Mouse (Mus musculus): ENCODE results near the gene Pacsin3.
"Not testable (repeated sequence)": the region's sequence is repeated elsewhere in the genome, so short reads cannot be mapped to it uniquely, and the experiment has no call there.

Pacsin3 gene

GRCm38 (mm10) chr2:91255661-91256150, at the start of gene Pacsin3:
TSS of gene Pacsin3 (plus strand) at chr2:91255954.
- no peak for DNase-seq (ENCODE audit: low spot score in 2 of 2)

DNA sequence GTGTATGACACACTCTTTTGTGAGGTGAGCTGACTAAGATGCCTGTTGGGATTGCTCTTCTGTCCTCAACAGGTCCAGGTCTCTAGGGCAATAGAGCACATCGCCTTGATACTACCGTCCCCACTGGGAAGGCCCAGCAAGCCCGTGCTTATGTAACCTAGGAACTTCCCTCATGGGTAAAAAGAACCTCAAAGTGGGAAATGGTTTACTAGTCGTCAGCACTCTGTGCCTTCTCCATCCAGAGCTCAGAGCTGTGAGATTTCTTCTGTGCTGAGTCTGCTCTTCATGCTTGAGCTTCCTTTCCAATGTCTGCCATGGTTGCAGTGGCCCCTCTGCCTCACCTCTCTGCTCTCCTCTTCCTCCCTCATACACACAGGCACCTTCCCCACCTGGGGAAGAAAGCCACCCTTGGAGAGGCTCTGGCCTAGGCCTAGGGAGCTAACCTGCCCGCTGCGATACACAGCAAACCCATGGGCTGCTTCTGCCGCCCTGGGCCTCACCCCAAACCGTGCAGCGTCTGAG, 49.4 kb upstream of the Pacsin3 start:
- no peak for DNase-seq (ENCODE audit: low spot score in 2 of 2)

- DNase-seq (ENCODE audit: low spot score in 2 of 2), result no peak
These were observed 42.4 kb upstream of the Pacsin3 start for GRCm38 (mm10) chr2:91213311-91213710.

DNA sequence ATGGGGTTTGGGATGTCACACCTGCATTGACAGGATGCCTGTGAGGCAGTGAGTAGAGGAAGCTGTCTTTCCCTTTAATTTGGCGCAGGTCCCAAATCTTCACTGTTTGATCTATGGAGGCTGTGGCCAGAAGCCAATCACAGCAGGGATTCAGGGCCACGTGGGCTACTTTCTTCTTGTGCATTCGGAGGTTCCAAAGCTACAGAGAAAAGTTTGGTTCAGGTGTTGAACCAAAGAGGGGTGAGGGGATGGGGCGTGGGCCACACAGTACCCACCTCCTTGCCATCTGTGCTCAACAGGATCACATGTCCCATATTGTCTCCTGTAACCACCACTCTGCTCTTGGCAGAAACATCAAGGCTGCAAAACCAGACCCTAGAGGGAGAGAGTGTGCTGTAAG, 38.7 kb upstream of the Pacsin3 start:
- no peak for DNase-seq (ENCODE audit: low spot score in 2 of 2)

- no peak for DNase-seq (ENCODE audit: low spot score in 2 of 2)
These were observed 35.3 kb upstream of the Pacsin3 start for GRCm38 (mm10) chr2:91220501-91220900.

- no peak for DNase-seq (ENCODE audit: low spot score in 2 of 2)
These were observed 32.1 kb upstream of the Pacsin3 start for GRCm38 (mm10) chr2:91223614-91224013.

DNA sequence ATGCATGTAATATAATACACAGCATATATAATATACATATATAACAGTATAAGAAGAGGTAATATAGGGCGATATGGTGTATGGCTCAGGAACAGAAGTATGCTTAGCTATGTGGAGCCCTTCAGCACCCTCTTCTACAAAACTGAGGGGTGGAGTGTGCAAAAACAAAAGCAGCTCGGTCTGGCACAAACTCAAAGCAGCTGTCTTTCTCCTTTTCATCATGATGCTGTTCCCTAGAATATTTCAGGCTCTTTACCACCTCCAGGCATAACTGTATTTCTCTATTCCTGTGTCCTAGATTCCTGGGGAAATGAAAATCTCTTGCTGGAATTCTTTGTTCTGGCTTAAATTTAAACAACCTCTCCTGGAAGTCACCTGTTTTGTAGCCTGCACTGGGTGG, 26.0 kb upstream of the Pacsin3 start:
- DNase-seq (ENCODE audit: low spot score in 2 of 2), result no peak

DNA sequence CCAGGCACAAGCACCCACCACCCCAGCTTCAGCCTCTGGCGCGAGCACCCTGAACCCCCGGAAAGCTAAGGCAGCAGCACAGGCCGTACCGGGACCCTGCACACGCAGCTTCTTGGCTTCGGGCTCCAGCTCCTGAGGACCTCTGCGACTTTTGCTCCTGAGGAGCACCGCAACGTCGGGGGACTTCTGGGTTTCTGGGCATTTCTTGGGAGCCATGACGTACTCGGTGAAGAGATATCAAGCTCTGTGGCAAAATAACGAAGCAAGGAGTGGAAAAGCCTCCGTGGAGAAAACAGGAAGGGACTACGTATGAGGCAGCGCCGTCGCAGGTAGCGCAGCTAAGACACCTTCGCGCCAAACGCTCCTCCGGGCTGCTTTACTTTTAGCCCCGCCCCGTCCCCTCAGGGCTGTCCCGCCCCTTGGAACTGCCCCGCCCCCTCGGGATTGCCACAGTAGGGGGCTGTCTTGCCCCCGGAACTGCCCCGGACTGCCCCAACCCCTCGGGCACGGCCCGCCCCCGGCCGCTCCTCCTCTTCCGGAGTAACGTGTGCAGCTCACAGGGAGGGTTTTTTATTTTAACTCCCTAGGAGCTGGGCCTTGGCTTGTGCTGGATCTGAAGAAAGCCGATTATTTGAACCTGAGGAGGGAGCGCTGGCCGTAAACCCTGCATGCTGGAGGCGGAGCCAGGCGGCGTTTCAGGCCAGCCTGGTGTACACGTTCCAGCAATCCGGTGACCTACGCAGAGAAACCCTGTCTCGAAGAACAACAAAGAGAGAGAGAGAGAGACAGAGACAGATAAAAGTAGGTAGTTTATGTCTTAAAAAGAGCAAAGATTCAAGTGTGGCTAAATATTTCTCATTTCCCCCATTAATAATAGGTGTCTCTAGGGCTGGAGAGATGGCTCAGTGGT, 18.9 kb upstream of the Pacsin3 start, which contains the start of gene Ddb2:
Ddb2 (minus strand) TSS at position 382 of the 910 bp plus-strand sequence.
- peak; percentile 79 to 96 for DNase-seq (ENCODE audit: low spot score in 2 of 2)

DNA sequence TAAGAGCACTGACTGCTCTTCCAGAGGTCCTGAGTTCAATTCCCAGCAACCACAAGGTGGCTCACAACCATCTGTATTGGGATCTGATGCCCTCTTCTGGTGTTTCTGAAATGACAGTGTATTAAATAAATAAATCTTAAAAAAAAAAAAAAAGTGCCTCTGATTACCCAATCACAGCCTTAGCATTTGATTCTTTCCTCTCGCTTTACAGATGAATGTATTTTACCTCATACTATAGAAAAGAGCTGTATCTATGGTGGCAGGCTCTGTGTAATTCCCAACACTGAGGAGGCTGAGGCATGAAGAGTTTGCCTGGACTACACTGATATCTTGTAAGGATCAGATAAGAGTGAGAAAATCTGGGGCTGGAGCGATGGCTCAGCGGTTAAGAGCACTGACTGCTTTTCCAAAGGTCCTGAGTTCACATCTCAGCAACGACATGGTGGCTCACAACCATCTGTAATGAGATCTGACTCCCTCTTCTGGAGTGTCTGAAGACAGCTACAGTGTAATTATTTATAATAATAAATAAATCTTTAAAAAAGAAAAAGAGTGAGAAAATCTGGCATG, 18.2 kb upstream of the Pacsin3 start:
- not testable (repeated sequence) for DNase-seq (ENCODE audit: low spot score in 2 of 2)

DNA sequence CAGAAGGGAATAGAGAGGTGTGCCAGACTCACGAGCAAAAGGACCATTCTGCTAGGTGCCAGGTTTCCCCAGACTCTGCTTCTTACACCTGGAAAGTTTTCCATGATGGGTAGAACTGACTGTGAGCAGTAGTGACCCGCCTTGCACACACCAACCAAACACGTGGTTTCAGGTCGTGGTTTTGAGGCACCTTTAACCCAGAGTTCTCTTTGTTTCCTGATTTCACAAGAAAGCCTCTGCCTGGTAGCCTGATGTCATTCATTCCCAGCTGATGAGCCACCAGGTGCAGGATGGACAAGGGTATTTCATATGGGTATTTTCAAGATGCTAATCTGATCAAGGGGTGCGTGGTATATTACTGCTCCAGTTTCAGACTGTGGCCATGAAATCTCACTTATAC, 13.2 kb upstream of the Pacsin3 start:
- no peak for DNase-seq (ENCODE audit: low spot score in 2 of 2)

DNA sequence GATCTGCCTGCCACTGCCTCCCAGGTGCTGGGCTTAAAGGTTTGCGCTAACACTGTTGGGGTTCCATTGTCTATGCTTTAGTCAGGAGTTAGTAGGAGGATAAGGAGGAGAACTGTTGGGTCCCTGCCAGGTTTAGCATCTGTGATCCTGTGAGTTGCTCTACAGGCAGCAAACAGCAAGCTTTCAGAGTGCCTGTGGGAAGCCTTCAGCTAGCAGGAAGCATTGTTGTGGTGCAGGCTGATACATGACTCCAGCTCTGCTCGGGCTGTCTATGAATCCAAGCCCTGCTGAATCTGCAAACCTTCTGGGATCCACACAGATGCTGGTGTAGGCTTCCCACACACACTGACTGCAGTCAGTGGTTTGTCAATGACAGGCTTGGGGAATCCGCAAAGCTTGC, 12.3 kb upstream of the Pacsin3 start:
- DNase-seq (ENCODE audit: low spot score in 2 of 2), result no peak

DNA sequence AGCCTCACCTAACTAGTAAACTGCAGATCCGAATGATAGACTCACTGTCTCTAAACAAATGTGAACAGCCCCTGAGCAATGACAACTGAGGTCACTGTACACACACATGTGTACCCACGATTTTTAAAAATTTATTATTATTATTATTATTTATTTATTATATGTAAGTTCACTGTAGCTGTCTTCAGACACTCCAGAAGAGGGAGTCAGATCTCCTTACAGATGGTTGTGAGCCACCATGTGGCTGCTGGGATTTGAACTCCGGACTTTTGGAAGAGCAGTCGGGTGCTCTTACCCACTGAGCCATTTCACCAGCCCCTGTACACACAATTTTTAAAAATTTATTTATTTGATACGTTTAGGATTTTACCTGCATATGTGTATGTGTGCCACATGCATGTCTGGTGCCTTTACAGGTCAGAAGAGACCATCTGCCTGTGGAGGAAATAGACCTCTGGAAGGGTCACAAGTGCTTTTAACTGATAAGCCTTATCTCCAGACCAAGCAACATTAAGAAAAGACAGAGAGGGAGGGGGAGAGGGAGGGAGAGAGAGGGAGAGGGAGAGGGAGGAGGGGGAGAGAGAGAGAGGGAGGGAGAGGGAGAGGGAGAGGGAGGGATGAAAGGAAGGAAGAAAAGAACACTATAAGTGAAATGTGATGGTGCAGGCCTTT, 11.1 kb upstream of the Pacsin3 start:
- no peak for DNase-seq (ENCODE audit: low spot score in 2 of 2)

- no peak for DNase-seq (ENCODE audit: low spot score in 2 of 2)
These were observed 7.4 kb upstream of the Pacsin3 start for GRCm38 (mm10) chr2:91248366-91248765.

GRCm38 (mm10) chr2:91252001-91252400, 3.8 kb upstream of the Pacsin3 start:
- DNase-seq (ENCODE audit: low spot score in 2 of 2), result no peak

DNA sequence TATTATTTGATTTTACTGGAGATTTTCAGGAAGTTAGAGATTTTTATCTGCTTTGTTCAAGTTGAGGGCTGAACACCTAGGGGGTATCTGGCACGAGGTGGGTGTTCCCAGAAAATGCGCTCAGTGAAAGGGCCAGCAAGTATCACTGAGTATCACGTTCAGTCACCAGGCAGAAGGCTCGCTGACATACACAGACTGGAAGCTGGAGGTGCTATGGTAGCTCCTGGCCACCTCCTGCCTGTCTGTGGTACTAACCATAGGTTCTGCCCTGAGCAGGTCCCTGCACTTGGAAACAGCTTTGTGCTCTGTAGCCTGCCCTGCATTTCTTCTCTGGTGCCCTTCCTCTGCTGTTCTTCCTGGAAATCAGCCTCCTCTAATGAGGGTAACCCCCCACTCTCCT, 3.2 kb upstream of the Pacsin3 start:
- DNase-seq (ENCODE audit: low spot score in 2 of 2), result no peak

- no peak for DNase-seq (ENCODE audit: low spot score in 2 of 2)
These were observed 901 bp upstream of the Pacsin3 start for GRCm38 (mm10) chr2:91254725-91255380.

- no peak for DNase-seq (ENCODE audit: low spot score in 2 of 2)
These were observed 737 bp downstream of the Pacsin3 start for GRCm38 (mm10) chr2:91256256-91257125.

DNA sequence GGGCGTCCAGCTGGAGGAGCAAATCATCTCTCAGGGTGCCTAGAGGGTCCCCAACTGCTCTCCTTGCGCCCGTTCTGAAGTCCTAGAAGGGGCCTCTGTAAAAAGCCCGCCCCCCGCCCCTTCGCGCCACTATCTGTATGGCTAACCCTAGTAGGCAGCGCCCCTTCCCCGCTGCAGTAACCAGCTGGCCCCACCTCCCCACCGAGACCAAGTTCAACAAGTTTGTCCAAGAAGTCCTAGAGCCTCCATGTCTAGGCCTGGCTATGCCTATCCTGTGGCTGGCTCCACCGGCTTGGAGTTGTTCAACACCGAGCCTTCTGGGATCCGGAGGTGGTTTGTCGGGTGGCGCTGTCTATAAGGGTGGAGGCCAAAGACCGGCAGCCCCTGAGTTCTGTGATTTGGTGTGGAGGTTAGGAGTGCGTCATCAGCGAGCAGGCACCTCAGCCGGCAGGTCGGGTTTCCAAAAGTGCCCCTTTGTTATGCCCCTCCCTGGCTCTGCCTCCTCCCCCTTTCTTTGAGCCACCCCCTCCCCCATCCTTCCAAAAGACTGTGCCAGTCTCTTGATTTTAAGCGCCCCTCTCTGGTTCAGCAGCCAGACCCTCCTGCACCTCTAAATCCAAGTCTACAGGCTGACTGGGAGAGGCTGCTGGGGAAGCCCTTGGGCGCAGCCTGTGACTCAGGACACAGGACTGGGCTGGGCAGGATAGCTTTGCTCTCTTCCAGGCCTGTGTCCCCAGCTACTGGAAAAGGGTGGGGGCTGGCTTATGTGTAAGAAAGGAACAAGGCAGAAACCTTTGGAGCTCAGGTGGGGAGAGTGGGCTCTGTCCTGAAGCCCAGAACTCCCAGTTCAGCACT, 1.6 kb downstream of the Pacsin3 start:
- DNase-seq (ENCODE audit: low spot score in 2 of 2), result no peak

- no peak for DNase-seq (ENCODE audit: low spot score in 2 of 2)
These were observed 2.3 kb downstream of the Pacsin3 start for GRCm38 (mm10) chr2:91258054-91258453.

GRCm38 (mm10) chr2:91258830-91259229, 3.1 kb downstream of the Pacsin3 start:
- DNase-seq (ENCODE audit: low spot score in 2 of 2), result no peak
